Mouse (Mus musculus): Measurements from ENCODE around the gene Cnr1. TPM values are rescaled to one million over a fixed set of nuclear protein-coding genes. Genes with fewer than 3 reads are reported as not detected.

Gene Cnr1
- 0.44 TPM for polyA plus RNA-seq (2015; fragmentation: Illumina TruSeq; extraction: RNeasy Lipid Tissue Mini Kit (QIAGEN cat#74804); ENCODE audit: insufficient read depth, low read depth, low replicate concordance)

DNA sequence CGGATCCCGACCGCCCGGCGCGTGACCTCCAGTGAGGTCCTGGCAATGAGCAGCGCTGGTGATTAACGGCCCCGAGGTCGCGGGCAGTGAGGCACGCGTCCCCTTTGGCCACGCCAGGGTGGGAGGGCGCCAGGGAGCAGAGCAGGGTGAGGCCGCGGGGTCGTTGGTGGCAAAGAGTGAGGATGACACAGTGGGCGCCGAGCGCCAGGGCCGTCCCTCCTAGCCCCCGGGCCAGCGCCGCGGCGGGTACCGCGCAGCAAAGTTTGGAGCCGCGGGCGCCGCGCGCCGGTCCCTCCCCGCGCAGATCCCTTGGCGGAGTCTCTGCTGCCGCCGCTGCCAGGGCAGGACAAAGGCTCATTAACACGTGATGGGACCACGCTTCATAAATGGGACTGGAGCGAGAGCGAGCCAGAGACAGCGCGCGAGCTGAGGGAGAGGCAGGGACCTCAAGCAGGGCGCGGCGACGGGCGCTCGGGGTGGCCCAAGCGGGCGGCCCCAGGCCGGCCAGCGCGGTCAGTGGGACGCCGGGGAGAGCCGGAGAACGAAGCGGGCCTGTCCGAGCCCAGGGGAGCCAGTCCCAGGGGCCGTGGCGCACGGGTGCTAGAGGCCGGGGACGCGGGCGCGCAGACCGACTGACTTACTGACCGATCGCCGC lies at the start of gene Cnr1:
Gene Cnr1 (plus strand): TSS at position 360 of the 655 bp plus-strand sequence.

Other genes with a start within 250 kb of the Cnr1 start
- not detected for gene Spaca1, start 125.6 kb downstream of the Cnr1 start, polyA plus RNA-seq (2015; fragmentation: Illumina TruSeq; extraction: RNeasy Lipid Tissue Mini Kit (QIAGEN cat#74804); ENCODE audit: insufficient read depth, low read depth, low replicate concordance)

All from pancreas, adult 10 weeks (tissue).